Mouse (Mus musculus) layer of hippocampus, postnatal 36 days (tissue): ENCODE data around the gene Tradd. TPM values are rescaled to one million over a fixed set of nuclear protein-coding genes. Genes with fewer than 3 reads are reported as not detected.

Experiments
- DNase-seq, 2 experiments: peaks; one replicate each; pipeline ENCODE4 v3.0.0; 2022
- total RNA-seq, 2 experiments: library from RNA; stranded (reverse); gene quantifications; 2 replicates each; pipeline ENCODE4 v1.2.3; 2021

Gene Tradd
- 1 to 10 TPM; 8.2 to 9.0 TPM for total RNA-seq

DNA sequence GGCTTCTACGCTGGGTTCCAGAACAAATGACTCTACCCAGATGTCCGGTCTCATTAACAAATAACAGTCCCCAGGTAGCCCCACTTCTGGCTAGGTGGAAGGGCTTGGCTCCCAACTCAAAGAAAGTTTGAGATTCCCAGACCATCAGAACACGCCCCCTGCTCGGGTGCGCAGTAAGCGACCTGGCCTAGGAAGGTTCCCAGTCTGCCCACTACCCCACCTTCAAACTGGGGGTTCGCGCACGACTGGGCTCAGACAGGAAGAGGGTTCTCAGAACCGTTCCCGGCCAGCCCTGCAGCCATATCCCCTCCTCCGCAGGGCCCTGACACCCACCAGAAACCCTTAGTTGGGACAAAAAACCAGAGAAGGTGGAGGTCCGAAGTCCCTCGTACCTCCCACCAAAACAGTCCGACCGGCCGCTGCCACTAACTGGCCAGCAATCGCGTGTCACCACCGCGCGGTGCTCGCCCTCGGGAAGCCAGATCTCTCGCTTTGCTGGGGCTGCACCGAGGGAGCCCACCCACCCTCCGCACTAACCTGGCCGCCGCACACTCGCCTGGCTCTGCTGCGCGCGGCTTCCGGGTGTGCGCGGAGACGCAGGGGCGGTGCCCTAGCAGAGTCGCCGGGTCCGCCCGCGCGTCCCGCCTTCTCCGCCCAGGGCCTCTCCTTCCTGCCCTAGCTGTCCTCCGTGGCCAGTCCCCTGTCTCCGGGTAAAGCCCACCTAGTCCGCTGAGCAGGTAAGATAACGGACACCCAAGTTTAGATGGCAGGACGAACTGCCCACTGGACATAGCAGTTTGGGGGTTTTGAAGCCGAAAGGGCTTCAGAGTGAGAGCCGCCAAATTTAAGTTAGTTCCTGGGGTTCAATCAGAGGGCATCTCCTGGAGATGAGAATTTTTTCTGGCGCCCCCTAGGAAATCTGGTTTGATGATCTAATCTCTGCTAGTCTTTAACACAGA lies at the start of gene Tradd, which contains the start of gene Fbxl8:
Gene Tradd (minus strand): TSS at position 586 of the 959 bp plus-strand sequence.
Gene Fbxl8 (plus strand): TSS at position 625 of the 959 bp plus-strand sequence.
- DNase-seq = no peak

DNA sequence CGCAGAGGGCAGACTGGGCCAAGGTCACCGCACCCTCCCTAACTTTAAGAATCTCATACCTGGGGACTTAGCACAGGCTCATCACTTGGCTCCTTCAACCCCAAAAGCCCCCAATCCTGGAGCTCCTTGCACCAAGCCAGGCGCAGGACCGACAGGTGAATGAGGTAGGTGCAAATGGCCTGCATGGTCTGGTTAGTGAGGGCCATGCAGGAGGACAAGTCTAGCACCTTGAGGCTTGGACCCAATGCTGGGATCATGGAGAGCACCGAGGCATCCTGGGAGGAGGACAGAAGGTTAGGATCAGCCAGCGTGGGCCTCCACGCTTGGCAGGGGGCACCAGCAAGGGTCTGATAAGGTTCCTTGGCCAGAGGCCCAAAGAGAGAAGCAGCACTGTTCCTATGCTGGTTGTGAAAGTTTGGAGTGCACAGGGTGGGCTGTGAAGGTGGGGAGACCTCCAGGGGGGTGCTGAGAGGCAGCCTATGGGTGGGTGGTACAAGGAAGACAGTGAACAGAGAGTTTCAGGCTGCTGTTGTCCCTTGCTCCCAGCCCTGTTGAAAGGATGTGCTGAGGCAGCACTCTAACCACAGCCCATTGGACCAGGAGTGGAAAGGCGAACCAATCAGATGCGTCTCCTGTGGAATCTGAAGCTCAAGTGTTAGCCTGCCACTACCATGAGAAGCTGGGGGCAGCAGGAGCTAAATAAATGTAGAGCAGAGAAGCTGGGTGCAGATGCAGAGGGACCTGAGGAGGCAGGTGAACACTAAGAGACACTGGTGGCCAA lies 49.4 kb upstream of the Tradd start:
- DNase-seq = no peak

DNA sequence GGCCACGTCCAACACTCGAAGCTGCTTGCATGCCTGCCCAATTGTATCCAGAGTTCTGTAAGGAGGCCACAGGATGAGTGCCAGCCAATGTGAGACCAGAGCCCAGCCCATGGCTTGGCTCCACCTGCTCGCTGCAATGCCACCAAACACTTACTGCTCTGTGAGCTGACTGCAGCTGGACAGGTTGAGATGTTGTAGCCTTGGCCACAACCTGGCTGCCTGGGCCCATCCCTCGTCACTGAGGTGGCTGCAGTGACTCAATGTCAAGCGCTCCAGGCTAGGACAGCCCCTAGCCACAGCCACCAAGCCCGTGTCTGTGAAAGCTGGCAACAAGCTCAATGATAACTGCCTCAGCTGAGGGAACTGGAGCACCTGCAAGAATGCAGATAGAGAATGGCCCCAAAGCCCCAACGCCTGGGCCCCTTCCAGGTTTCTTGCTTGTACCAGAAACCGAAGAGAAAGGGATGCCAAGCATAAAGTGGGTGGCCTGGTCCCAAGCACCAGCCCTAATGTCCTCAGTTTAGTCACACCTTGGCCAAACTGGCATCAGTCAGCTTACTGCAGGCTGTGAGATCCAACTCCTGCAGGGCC lies 48.6 kb upstream of the Tradd start:
- no peak for DNase-seq

DNA sequence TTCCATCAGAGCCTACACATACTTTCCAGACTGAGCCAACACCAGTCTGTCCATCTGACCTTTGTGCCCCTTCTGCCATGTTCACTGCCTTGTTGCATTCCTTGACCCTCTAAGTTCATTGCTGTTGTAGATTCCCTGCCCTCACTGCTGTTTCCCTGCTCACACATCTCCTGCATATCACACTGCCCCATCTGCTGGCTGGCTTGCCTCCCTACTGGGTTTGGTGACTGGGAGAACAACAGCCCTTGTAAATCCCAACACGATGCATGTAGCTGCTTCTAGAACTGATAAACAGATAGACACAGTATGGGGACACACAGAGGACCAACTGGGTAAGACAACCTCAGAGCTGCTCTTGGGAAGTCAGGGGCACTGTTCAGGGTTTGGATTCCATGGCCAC lies 47.3 kb upstream of the Tradd start:
- no peak for DNase-seq

DNA sequence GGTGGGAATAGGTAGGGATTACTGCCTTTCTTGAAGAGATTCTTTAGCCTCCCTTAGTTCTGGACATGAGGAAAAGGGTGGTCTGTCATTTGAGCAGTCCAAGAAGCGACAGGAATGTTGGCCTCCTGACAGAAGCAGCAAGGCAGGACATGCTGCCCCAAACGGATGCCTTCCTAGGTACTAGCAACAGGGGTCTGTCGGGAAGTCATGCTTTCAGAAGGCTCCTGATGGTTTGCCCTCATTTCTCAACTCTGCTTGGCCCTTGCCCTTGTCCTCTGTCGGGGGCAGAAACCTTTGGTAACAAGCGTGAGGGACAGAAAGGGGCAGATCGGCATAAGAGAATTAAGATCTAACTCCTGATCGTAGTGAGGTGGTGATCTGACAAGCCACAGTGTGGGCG lies 45.7 kb upstream of the Tradd start:
- no peak for DNase-seq

DNA sequence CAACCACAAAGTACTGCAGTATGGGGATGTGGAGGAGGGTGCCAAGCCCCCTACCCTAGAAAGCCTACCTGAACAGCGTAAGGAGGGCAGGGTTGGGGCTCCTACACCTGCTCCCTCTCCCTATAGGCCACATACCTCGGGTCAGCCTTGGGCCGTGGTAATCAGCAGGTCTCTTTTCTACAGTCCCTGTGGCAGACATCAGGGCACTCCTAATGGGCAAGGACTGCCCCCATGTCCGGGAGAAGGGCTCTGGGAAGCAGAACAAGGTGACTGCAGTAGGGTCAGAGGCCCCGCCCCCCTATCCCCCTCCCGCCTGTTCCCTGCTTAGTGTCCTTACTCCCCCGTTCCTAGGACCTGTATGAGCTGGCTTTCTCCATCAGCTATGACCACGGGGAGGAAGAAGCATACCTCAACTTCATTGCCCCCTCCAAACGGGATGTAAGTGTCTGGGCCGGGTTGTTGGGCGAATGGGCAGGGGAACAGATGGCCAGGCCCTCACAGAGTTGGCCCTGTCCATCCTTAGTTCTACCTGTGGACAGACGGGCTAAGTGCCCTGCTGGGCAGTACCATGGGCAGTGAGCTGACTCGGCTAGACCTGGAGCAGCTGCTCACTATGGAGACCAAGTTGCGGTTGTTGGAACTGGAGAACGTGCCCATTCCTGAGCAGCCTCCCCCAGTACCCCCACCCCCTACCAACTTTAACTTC lies 44.9 kb upstream of the Tradd start:
- DNase-seq = no peak

DNA sequence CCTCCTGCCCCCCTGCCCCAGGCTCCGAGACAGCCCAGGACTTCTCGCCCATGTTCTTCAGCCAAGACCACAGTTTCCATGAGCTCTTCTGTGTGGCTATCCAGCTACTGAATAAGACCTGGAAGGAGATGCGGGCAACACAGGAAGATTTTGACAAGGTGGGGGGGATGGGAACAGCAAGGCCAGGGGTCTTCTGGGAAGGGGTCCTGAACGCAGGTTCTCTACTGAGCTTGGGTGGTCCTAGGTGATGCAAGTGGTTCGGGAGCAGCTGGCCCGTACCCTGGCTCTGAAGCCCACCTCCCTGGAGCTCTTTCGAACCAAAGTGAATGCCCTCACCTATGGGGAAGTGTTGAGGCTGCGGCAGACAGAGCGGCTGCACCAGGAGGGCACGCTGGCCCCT lies 44.0 kb upstream of the Tradd start:
- DNase-seq = no peak

DNA sequence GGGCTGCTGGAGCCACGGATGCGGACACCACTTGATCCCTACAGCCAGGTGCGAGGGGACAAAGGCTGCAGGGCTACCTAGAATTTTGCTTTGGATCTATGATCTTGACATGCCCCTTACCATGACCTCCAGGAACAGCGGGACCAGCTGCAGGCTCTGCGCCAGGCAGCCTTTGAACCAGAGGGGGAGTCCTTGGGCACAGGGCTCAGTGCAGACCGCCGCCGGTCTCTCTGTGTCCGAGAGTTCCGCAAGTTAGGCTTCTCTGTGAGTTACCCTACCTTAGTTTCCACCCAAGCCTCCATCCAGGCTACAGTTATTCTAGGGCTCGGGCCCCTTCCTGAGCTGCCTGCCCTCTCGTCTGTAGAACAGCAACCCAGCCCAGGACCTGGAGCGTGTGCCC lies 43.3 kb upstream of the Tradd start:
- DNase-seq = no peak

DNA sequence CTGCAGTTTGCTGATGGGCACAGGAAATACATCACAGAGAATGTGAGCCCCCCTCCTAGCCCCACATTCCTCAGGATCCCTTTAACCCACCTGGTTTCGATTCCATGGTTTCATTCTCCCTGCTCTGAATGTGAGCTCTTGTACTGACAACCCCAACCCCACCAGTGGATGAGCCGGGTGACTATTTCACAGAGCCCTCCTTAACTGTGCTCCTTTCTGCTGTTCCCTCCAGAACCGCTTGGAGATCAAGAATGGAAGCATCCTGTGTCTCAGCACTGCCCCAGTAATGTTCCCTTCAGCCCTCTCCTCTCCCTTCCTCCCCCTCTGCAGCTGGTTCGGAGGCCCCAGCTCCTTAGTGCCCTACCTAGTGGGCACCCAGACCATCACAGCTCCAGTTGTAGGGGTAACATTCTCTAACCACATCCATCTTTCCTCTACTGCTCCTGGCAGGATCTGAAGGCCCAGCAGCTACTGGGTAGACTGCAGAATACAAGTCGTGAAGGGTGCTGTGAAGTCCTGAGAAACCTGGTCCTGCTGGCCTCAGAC lies 41.8 kb upstream of the Tradd start:
- DNase-seq = no peak

DNA sequence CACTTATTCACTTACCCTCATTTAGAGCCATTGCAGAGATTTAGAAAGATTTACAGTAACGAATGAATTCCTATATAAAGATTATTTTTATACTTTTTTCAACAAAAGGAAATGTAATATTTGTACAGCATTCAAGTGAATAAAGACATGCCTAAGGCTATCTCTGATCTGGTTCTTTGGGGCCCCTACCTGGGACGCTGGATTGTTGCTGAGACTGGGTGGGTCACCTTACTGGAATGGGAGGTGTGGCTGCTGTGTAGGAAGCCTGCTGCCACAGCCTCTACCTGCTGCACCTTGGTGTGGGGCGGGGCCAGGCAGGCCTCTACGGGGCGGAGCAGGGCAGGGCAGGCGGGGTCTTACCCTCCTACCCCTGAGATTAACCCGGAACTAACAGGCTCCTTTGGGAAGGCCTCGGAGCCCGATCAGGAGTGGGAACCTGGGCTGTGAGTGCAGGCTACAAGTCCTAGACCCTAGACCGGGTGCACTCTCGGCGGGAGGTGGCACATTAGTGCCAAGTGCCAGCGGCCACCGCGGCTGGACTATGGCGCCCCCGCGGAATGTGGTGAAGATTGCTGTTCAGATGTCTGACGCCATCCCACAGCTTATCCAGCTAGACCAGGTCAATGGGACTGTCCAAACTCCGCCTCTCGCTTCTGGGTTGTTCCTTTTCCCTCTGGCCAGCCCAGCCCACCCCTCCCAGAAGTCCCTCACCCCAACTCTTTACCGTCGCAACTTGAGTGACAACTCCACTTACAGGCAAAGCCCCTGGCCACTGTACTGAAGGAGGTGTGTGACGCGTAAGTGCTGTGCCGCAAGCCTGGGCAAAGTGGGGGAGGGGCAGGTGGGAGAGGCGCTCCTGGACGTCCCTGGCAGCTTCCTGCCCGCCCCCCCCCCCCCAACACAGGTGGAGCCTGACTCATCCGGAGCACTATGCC lies 41.1 kb upstream of the Tradd start, which contains the start of gene Elmo3:
Gene Elmo3 (plus strand): TSS at position 391 of the 935 bp plus-strand sequence.
- DNase-seq = peak in 1 of 2 experiments; percentile 40

DNA sequence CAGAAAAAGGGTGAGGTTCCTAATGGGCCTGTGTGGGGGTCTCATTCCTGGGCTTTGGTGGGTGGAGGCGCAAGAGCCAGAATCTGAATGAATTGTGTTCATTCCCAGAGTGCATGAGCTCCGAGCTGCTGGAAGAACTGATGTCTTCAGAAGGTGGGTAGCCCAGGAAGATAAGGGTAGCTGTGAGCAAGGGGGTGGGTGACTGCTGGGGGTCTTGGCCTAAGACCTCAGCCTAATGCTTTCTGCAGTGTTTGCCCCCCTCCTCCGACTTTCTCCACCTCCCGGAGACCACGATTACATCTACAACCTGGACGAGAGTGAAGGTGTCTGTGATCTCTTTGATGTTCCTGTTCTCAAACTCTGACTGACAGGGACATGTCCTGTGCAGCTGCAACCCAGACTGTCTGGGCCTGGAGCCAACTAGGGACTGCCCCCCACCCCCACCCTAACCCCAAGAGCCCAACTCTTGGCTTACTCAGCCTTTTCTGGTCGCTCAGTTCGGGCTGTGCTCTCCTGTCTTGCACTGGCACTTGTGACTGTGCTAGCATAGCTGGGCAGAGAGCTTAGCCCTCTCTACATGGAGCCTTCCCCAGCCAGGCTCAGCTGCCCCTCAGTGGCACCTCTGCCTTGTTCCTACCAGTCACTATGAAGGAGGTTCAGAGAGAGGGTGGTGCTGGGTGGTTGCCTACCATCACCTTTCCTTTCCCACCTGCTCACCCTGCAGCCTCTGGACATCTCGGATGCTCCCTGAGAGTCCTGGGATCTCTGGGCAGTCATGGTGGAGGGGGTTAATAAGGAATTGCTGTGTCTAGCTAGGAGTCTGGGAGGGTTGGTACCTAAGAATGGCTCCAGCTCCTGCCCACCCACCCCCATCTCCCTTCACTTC lies 40.2 kb upstream of the Tradd start:
- no peak for DNase-seq

DNA sequence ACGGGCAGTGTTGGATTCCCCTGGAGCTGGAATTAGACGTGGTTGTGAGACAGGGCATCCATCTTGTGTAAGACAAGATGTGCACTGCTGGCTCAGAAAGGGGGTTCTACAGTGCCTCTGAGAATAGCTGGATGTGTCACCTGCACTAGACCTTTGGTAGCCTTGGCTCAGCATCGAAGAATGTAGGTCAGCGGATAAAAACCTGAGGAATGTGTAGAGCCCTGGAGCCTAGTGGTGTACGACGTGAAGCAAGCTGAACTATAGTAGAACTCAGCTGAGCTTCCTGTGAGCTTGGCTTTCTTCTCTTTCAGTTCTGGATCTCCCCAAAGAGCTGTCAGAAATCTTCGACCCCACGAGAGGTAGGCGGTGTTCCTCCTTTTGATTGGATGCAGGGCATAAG lies 39.5 kb upstream of the Tradd start:
- DNase-seq = no peak

DNA sequence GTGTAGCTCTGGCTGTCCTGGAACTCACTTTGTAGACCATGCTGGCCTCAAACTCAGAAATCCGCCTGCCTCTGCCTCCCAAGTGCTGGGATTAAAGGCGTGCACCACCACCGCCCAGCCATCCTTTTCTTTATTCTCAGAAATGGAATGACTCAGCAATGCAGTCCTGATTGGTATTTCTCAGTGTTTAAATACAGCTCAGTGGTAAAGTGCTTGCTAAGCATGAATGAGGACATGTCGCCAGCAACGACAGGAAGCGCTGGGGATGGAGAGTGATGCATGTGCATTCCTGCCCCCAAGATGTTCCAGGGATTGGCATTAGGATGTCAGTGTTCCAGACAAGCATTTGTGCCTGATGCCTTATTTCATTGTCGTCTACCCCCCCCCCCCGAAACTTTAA lies 39.0 kb upstream of the Tradd start:
- DNase-seq = no peak

DNA sequence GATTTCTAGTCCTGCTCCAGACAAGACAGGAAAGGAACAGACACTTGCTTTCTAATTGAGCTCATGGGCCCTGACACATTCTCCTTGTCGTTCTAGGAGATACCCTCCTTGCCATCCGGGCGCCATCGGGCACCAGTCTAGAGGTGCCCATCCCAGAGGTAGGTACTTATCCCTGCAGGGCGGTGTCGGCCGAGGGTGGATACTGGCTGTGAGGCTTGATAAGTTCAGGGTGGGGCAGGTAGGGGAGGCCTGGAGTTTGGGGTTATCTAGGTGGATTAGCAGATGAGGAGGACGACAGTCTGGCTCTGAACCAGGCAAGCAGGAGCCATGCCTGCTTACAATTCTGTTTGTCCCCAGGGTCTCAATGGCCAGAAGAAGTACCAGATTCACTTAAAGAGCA lies 35.6 kb upstream of the Tradd start:
- no peak for DNase-seq

DNA sequence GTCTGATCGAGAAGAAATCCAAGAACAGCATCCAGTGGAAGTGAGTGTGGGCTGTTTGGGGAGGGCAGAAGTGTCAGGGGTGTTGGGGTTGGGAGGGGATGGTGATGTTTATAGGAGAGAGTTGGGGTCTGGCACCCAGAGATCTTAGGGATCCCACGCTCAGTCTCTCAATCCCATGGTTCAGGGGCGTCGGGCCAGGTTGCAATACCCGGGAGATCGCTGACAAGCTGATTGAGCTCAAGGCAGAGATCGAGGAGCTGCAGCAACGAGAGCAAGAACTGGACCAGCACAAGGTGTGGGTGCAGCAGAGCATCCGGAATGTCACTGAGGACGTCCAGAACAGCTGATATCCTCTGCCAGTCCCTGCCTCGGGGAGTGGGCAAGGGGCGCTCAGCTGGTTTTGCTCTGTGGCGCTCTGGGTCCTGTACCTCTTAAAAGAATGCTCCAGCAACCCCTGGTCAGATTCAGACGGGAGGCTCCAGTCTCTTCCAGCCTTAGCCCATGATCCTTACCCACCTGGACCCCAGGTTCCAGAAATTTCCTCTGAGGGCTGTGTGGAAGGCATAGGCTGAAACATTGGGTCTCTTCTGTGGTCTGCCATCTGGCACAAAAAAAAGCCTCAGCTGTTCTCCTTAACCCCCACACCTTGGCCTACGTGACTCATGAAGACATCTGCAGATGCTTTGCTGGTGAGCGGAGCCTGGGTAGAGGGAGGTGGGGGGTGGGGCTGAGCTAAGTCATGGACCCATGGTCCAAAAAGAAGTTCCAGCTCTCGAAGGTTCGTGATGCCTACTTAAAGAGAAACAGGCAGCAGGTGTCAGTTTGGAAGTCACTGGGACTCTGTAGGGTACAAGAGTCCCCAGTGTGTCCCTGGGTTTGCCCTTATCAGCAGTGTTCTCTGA lies 34.2 kb upstream of the Tradd start:
- DNase-seq = no peak

DNA sequence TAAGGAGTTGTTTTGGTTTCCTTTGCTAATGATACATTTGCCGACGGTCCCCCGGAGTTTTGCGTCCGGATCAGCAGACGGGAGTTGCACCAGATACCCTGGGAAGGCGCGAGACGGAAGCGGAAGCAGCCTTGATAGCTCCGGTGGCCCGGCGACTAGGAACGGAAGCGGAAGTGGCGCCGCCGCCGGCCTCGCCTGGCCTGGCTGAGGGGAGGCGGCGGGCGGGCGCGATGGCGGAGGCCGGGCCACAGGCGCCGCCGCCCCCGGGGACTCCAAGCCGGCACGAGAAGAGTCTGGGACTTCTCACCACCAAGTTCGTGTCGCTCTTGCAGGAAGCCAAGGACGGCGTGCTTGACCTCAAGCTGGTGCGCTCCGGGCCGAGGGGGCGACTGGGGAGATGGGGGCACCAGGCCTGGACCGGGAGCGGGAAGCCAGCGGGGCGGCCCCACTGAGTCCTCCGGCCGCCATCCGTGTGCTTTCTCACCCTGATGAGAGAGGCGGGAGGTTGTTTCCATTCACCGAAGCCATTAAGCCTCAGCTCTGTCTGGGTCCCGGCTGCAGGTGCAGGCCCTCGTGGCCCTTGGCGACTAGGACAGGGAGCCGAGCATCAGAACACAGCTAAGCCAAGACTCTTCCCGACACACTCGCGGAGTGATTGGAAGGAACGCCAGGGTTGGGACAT lies 33.2 kb upstream of the Tradd start, which contains the start of gene E2f4:
Gene E2f4 (plus strand): TSS at position 153 of the 682 bp plus-strand sequence.
- DNase-seq = peak; percentile 90 to 91

DNA sequence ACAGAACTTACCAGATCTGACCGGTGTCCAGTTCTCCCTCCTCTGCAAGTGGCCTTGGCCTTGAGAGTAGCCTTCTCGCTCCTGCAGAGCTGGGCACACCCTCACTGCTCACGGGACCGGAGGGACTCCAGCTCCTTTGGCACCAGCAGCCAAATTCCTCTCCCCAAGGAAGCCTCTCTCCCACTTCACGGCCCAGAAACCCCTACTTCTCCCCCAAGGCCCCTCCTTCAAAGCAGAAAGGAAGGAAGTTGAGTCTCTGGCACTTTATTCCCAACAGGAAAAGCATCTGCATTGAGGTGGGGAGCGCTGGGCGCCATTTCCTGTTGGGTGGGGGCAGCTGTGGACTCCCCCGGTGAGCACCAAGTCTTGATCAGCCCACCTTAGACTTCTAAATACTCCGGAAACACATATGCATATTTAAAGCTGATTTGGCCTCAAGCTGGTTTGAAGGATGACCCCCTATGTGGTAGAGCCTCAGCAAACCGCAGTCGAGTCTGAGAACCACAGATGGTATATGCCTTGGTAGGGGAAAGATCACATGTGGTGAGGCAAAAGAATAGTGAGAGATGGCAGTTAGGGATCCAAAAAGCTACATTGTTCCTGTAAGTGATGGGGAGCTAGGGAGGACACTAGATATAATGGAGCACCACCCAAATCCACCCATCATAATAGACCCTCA lies 31.6 kb upstream of the Tradd start, which contains the start of gene Exoc3l:
Gene Exoc3l (minus strand): TSS at position 207 of the 679 bp plus-strand sequence.
- DNase-seq = no peak
